Comparison of ENCODE assay signal across 8 mouse cellular contexts in the genomic region with DNA sequence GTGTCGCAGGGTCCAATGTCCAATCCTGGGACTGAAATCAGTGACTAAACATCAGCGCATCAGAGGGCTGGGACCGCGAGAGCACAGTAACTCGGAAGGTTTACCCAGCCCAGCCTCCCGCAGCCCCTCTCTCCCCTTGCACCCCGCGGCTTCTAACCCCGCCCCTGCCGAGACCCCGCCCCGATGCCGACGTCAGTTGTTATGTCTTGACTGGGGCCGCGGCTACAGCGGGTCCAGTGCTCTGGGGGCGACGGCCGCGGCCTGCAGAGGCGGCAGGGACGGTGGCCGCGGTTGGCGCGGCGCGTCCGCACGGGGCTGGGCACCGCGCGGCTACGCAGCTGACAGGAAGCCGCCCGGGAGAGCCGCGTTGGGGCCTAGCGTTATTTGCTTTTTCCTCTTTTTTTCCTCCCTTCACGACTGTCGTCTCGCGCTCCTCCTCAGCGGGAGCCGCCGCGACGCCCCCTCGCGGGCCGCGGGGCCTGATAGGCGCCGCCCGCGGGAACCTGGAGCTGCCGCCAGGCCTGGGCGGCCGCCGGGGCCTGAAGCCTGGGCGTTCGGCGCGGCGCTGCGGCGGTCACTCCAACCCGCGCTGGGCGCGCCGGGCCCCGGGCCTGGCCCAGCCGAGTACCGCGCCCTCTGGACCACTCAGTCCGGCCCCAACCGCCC. TPM values are rescaled to one million over a fixed set of nuclear protein-coding genes. Genes with fewer than 3 reads are reported as not detected.
DNase-seq lines count a peak whose midpoint lies in the region; ATAC-seq and TF ChIP-seq lines count a peak whose summit lies in the region.

TSS of gene Rnf103 (plus strand) at position 220 of the 666 bp plus-strand sequence.

- no peaks in the 10 kb centered on the region for H3K9me3 ChIP-seq in ES-E14 (ENCODE audit: control insufficient read depth, insufficient read depth, low read depth, low read length)
- H3K9me3 ChIP-seq in forebrain, embryonic 16.5 days (ENCODE audit: control insufficient read depth, low read length), result no peaks in the 10 kb centered on the region
- H3K9me3 ChIP-seq in lung, embryonic 14.5 days (ENCODE audit: low read depth, low read length), result no peaks in the 10 kb centered on the region

- no peak within 1 kb of the TSS for H3K27ac ChIP-seq in ES-E14 (ENCODE audit: insufficient read depth, low read depth, low read length, poor library complexity, severe bottlenecking)
- peak within 1 kb of the TSS; percentile 99 for H3K27ac ChIP-seq in forebrain, embryonic 16.5 days (ENCODE audit: low read length)
- peak within 1 kb of the TSS; percentile 99 for H3K27ac ChIP-seq in layer of hippocampus, adult 2 months
- peak within 1 kb of the TSS; percentile 98 for H3K27ac ChIP-seq in lung, embryonic 14.5 days (ENCODE audit: low read depth)
- peak within 1 kb of the TSS; percentile 92 for H3K27ac ChIP-seq in olfactory bulb, adult 2 months (ENCODE audit: insufficient read depth, low read depth, low read length)
- peak within 1 kb of the TSS; percentile 65 for H3K27ac ChIP-seq in thymus, adult 2 months (ENCODE audit: control insufficient read depth, insufficient read depth, low read length)

- ATAC-seq in forebrain, embryonic 16.5 days, result peak; percentile 98
- peak; percentile 99 for ATAC-seq in lung, embryonic 14.5 days (ENCODE audit: insufficient read depth)

- under 1% methylated on average over 69 of the region's 79 CpGs for WGBS in forebrain, embryonic 16.5 days
- WGBS in lung, embryonic 14.5 days, result under 1% methylated on average over 78 of the region's 79 CpGs
- under 1% methylated on average over 74 of the region's 79 CpGs for WGBS in olfactory bulb, adult 2 months
- under 1% methylated on average over 79 of the region's 79 CpGs for WGBS in thymus, adult 2 months

- H3K27me3 ChIP-seq in forebrain, embryonic 16.5 days (replicated peaks; ENCODE audit: control insufficient read depth, insufficient read depth, low read length), result no peaks in the 10 kb centered on the region
- no peaks in the 10 kb centered on the region for H3K27me3 ChIP-seq in lung, embryonic 14.5 days (ENCODE audit: insufficient read depth, low read length)
- H3K27me3 ChIP-seq in thymus, adult 2 months (ENCODE audit: control insufficient read depth, insufficient read depth, low read length), result no peaks in the 10 kb centered on the region

- H3K9ac ChIP-seq in ES-E14 (ENCODE audit: insufficient read depth, low read depth, low read length, poor library complexity, severe bottlenecking), result peak within 1 kb of the TSS; percentile 87
- peak within 1 kb of the TSS; percentile 100 for H3K9ac ChIP-seq in forebrain, embryonic 16.5 days (replicated peaks; ENCODE audit: low read depth, low read length)
- H3K9ac ChIP-seq in lung, embryonic 14.5 days, result peak within 1 kb of the TSS; percentile 98

- no peaks in the 10 kb centered on the region for H3K36me3 ChIP-seq in ES-E14 (ENCODE audit: control insufficient read depth, insufficient read depth, low read length, poor library complexity, severe bottlenecking)
- H3K36me3 ChIP-seq in forebrain, embryonic 16.5 days (ENCODE audit: control insufficient read depth, insufficient read depth), result no peaks in the 10 kb centered on the region
- H3K36me3 ChIP-seq in lung, embryonic 14.5 days (ENCODE audit: insufficient read depth), result peaks cover 13% of the 10 kb centered on the region; the same call in 1 of the 2 replicates
- H3K36me3 ChIP-seq in thymus, adult 2 months (ENCODE audit: control insufficient read depth, insufficient read depth, low read length), result no peaks in the 10 kb centered on the region

- in situ Hi-C loops in ES-E14 (cut with MboI; ENCODE audit: low sequenced_read_pairs in 2 of 2, unreplicated experiment in 2 of 2), result no loop called here

- peak; percentile 99 for TF ChIP-seq POLR2A in olfactory bulb, adult 2 months (IDR thresholded peaks at IDR 0.05; ENCODE audit: insufficient read depth, low read depth, low read length)
- TF ChIP-seq POLR2A in thymus, adult 2 months (IDR thresholded peaks at IDR 0.05; ENCODE audit: control insufficient read depth, extremely low read depth, insufficient read depth, low read length, poor library complexity), result peak; percentile 95

- intact Hi-C loops in heart, postnatal 36 days (cut with DNase I), result loop anchor here (1.0 to 5.0 kb wide), 4 partner anchors 49 to 222 kb away; partner anchors contain the start of genes Chmp3, Kdm3a and Krcc1

- peak; percentile 59 for TF ChIP-seq CTCF in layer of hippocampus, adult 2 months (conservative IDR thresholded peaks at IDR 0.05)
- TF ChIP-seq CTCF in lung, embryonic 14.5 days (IDR thresholded peaks at IDR 0.05; ENCODE audit: low read depth), result 0 out of 2 replicates have a peak, but pooled peaks have one; percentile 17
- no peak for TF ChIP-seq CTCF in olfactory bulb, adult 2 months (IDR thresholded peaks at IDR 0.05; ENCODE audit: insufficient read depth, low read depth, low read length)
- 0 out of 2 replicates have a peak, but pooled peaks have one; percentile 13 for TF ChIP-seq CTCF in thymus, adult 2 months (IDR thresholded peaks at IDR 0.05; ENCODE audit: borderline replicate concordance, control insufficient read depth, extremely low read depth, insufficient read depth, low read length, poor library complexity)

- H3K4me3 ChIP-seq in ES-E14 (ENCODE audit: insufficient read depth in 1 of 2, low read depth in 1 of 2, low read length in 2 of 2, poor library complexity in 1 of 2, severe bottlenecking in 1 of 2), result peak within 1 kb of the TSS; percentile 75 to 82
- peak within 1 kb of the TSS; percentile 95 for H3K4me3 ChIP-seq in forebrain, embryonic 16.5 days (replicated peaks; ENCODE audit: low read length)
- peak within 1 kb of the TSS; percentile 95 for H3K4me3 ChIP-seq in layer of hippocampus, adult 2 months
- peak within 1 kb of the TSS; percentile 89 for H3K4me3 ChIP-seq in lung, embryonic 14.5 days (ENCODE audit: low read depth, low read length)
- peak within 1 kb of the TSS; percentile 73 for H3K4me3 ChIP-seq in olfactory bulb, adult 2 months (ENCODE audit: insufficient read depth, low read depth, low read length)
- peak within 1 kb of the TSS; percentile 81 for H3K4me3 ChIP-seq in thymus, adult 2 months (ENCODE audit: control insufficient read depth, insufficient read depth, low read length)

- peak within 1 kb of the TSS; percentile 68 for H3K4me2 ChIP-seq in forebrain, embryonic 16.5 days (ENCODE audit: low read length)
- H3K4me2 ChIP-seq in lung, embryonic 14.5 days, result peak within 1 kb of the TSS; percentile 87

- peaks cover 0 to 5% of the 10 kb centered on the region in 2 experiments; a peak in 1 of 4 replicates for H3K4me1 ChIP-seq in ES-E14 (ENCODE audit: control insufficient read depth in 2 of 2, insufficient read depth in 2 of 2, low read length in 2 of 2, poor library complexity in 1 of 2)
- peaks cover 13% of the 10 kb centered on the region for H3K4me1 ChIP-seq in forebrain, embryonic 16.5 days (replicated peaks; ENCODE audit: control insufficient read depth, insufficient read depth, low read length)
- peaks cover 9% of the 10 kb centered on the region for H3K4me1 ChIP-seq in lung, embryonic 14.5 days (ENCODE audit: insufficient read depth)
- 0 out of 2 replicates have a peak, but pooled peaks cover 2% of the 10 kb centered on the region for H3K4me1 ChIP-seq in olfactory bulb, adult 2 months (ENCODE audit: control insufficient read depth, insufficient read depth, low read length)
- peaks cover 5% of the 10 kb centered on the region for H3K4me1 ChIP-seq in thymus, adult 2 months (replicated peaks; ENCODE audit: control insufficient read depth, insufficient read depth, low read length)

- DNase-seq in ES-E14 (ENCODE audit: low read depth, low spot score), result peak; percentile 91
- DNase-seq in cerebellum, adult 11-12 months, result peak; percentile 91
- peak; percentile 92 to 93 for DNase-seq in heart, postnatal 36 days
- DNase-seq in layer of hippocampus, adult 2 months (ENCODE audit: low spot score in 2 of 2), result peak; percentile 87 to 92
- DNase-seq in lung, embryonic 14.5 days, result peak; percentile 95
- peak; percentile 92 for DNase-seq in thymus, adult 2 months

TF ChIP-seq in ES-E14, 5 proteins besides CTCF, POLR2A, EP300 and RAD21:
- TF ChIP-seq CHD2 (IDR thresholded peaks at IDR 0.05; ENCODE audit: low read depth, low read length) (no peak), ZC3H11A (IDR thresholded peaks at IDR 0.05; ENCODE audit: borderline replicate concordance, low read depth, low read length) (no peak), ZNF384 (IDR thresholded peaks at IDR 0.05; ENCODE audit: low read depth, low read length) (no peak), MAFK (IDR thresholded peaks at IDR 0.05; ENCODE audit: insufficient read depth, low read depth, low read length) (no peak), HCFC1 (IDR thresholded peaks at IDR 0.05; ENCODE audit: borderline replicate concordance, insufficient read depth, low read length) (no peak; the same call in 1 of the 2 replicates)

RNA-seq across cellular contexts. Expression of gene Rnf103, which starts in this region (rescaled TPM):
- total RNA-seq in ES-E14 (2012; rRNA removed), result 4.7 and 7.3 TPM in 2 replicates
- 22.1 and 24.8 TPM in 2 replicates for polyA plus RNA-seq in forebrain, embryonic 16.5 days (2015; fragmentation: Nextera tagmentation; extraction: Ambion mirVana)
- 10 to 100 TPM; 26.1 to 27.0 TPM for total RNA-seq in heart, postnatal 36 days (2021)
- total RNA-seq in layer of hippocampus, adult 2 months (2021), result 10 to 100 TPM; 45.8 to 46.5 TPM
- polyA plus RNA-seq in lung, embryonic 14.5 days (2014; fragmentation: Nextera tagmentation; extraction: Ambion mirVana), result 18.1 and 18.2 TPM in 2 replicates
- polyA plus RNA-seq in olfactory bulb, adult 2 months (2012; ENCODE audit: insufficient read depth, insufficient read length, low replicate concordance, missing spikeins), result not detected in 2 replicates
- polyA plus RNA-seq in thymus, adult 2 months (2012; rRNA removed), result 14.3 and 21.5 TPM in 2 replicates

Comparison
In these comparisons a context has a peak if more than half of its experiments do, and no peak if none do; other contexts are left out.
1. RNA of gene Rnf103 (polyA plus RNA-seq): 22.1 to 24.8 TPM in forebrain, embryonic 16.5 days, 18.1 to 18.2 TPM in lung, embryonic 14.5 days and 14.3 to 21.5 TPM in thymus, adult 2 months; not detected in olfactory bulb, adult 2 months; every median in the first group is over 10 times any median in the second.
2. Peak in every context shown above with its lines, with median percentiles within 50 percentile points of each other: DNase-seq, H3K4me3 ChIP-seq and H3K9ac ChIP-seq.